1 mouse cellular context compared by ENCODE assay signal in the genomic region with DNA sequence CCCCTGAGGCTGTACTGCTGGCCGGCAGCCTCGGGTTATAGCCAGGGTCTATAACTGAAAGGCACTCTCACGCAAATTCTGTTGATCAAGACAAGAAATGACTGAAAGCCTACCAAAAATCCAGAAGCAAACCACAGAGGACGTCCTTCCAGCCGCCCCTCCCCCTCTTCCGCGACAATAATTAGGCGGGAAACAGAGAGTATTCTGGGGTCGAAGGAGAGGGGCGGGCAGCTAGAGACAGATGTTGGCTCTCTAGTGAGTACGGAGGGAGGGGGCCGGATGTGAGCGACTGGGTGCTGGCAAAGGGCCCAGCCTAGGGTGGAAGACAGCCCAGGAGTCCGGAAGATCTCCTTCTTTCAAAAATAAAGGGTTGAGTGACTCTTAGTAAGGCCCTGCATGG.
A peak's percentile ranks its signal among the peaks of the same experiment; 100 is the strongest.
TF ChIP-seq lines count a peak whose summit lies in the region.

A gene (minus strand): TSS at position 287 of the 400 bp plus-strand sequence.

TF ChIP-seq in CH12.LX, 34 proteins besides CTCF, POLR2A, EP300 and RAD21 (continued from another document):
- peak; percentile 17; the same call in 1 of the 2 replicates for TF ChIP-seq MAZ (IDR thresholded peaks at IDR 0.05; ENCODE audit: low read depth, low read length)
TF ChIP-seq in CH12.LX: peak in this region for 9.
